Mouse (Mus musculus) T-helper 1 cell (primary cell): ENCODE data around the gene Rbbp8nl.

Experiments
- in situ Hi-C: fragments of 300-600 bp; cut with MboI, MseI; formaldehyde crosslinking; loops from one replicate; pipeline ENCODE4 v1.15.1; 2025; ENCODE audit warnings: high pct_unique_total_duplicates

Rbbp8nl gene

DNA sequence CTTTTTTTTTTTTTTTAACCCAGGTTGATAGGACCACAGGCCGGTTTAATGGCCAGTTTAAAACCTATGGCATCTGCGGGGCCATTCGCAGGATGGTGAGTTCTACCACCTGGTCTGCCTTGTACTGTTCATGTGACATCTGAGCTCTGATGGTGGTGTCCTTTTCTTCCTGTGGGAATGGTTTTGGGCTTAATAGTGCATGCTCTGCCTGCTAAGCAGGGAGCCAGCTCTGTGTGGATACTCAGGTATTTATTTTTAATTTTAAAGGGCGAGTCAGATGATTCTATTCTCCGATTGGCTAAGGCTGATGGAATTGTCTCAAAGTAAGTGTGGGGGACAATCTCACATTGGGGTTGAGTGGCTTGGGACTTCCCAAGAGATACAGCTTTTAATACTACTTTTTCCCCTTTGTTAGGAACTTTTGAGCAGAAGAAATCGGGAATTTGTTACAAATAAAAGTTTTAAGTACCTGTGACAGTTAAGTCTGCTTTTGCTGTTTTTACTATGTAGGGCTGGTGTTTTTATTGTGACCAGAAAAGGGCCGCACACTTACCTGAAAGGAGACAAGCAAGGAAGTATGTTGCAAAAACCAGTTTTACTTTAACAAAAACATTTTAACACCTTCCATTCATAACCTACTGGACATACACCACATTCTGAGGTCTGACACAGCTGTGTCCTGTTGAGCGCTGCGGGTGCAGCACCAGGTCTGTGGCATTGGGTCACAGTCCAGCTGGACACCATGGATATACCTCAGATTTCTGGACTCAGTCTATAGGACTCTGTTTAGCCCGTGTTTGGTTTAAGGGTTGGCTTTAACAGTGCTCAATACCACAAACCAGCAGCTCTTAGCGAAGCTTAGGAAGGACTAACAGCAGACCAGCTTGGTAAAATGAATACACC lies 31.5 kb downstream of the Rbbp8nl start:
- in situ Hi-C loops, result no loop called here

DNA sequence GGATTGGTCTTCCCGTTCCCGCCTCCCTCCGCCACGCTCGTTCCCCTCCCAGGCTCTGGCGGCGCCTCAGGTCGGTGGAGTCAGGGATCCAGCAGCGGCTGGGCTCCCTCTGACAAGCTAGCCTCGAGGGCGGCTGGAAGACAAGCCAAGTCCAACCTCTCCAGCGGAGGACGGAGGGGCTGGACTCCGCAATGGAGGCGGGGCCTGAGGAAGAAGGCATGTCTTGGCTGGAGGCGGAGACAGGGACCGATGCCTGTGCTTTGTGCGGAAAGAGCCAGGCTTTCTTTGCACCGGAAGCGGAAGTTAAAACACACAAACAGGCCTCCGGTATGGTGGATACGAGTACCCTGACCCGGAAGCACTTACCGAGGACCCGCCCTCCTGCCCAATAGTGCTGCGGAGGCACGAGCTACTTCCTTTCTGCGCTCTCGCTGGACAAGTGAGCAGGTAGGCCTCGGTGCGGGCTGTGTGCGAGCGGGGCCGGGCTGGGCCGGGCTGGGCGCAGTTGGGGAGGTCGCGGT lies 32.6 kb downstream of the Rbbp8nl start, which contains the start of gene Rps21:
Gene Rps21, plus strand, starts transcription at position 377 of the 521 bp plus-strand sequence.
- in situ Hi-C loops, result no loop called here

DNA sequence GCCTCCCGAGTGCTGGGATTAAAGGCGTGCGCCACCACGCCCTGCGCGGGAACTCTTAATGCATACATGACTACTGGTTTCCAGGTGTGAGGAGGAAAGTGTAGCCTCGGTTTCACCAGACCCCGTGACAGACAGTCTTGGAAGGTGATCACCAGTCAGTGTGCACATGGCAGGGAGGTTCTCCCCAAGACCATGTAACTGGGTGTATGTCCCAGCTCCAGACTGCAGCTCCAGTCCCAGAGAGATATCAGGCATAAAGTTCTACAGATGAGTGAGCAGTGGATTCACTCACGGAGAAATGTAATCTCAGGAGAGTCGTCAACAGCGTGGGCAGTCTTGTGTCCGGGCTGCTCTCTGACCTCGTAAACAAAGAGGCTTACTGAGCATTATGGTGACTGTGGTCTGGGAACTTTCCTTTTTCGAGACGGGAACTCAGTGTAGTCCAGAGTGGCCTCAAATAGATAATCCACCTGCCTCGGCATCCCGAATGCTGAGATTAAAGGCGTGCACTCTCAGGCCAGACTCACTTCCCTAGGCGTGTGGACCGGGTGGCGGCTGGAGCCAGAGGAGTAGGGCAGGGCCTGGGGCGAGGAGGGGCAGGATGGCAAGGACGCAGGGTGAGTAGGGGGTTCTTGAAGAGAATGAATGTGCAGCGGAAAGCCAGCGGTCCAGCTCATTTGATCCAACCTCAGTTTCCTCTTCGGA lies 33.2 kb downstream of the Rbbp8nl start:
- in situ Hi-C loops, result no loop called here

DNA sequence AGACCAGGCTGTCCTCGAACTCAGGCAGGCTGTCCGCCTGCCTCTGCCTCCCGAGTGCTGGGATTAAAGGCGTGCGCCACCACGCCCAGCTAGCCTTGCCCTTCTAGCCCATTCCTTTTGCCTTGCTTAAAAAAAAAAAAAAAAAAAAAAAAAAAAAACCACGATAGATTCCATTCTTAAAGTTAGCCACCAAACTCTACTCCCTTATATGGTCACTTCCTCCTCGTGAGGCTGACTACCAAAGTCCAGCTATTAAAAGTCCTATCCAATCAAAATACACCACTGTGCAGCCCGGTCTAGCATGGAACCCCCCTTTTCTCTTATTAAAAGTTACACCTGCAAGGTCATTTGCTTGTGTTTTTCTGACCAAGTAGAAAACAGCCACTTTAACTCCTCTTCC lies 34.0 kb downstream of the Rbbp8nl start:
- in situ Hi-C loops, result no loop called here

DNA sequence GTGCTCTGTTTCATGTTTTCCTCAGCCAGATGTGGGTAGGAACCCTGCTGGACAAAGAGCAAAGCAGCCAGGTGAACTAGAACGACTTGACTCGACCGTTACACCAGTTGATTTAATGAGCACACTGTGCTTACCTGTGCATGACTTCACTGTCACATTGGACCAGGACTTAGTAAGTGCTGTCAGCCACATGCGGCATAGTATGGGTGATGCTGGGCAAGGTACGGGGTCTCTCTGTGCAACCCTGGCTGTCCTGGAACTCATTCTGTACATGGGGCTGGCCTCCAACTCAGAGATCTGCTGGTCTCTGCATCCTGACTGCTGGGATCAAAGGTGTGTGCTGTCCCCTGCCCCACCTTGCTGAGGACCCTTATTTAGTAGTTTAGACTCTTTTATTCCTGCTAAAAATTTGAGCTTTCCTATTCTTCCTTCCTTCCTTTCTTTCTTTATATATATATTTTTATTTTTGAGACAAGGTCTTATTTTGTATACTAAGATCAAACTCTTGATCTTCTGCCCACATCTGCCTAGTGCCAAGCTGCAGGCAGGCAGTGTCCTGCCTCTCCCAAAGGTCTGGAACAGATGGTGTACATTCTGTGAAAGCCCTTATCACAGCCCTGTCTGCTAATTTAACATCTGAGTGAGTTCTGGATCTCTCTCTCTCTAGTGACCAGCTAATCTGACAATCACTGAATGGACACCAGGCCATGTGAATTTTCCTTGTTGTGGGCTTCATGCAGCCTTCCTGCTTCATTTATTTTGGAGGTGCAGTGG lies 35.1 kb downstream of the Rbbp8nl start:
- in situ Hi-C loops, result no loop called here

DNA sequence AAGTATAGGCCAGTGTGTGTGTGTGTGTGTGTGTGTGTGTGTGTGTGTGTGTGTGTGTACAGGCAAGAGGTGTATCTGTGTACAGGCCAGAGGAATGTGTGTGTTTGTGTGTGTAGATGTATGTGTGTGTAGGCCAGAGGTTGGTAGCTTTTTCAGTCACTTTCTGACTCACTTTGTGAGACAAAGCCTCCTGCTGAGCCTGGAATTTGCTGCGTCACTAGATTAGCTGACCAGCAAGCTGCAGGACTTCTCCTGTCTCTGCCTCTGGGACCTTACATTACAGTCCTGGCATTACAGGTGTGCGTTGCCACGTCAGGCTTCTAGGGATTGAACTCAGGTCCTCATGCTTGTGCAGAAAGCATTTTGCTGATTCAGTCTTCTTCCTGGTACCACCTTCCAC lies 37.8 kb downstream of the Rbbp8nl start:
- in situ Hi-C loops, result no loop called here

DNA sequence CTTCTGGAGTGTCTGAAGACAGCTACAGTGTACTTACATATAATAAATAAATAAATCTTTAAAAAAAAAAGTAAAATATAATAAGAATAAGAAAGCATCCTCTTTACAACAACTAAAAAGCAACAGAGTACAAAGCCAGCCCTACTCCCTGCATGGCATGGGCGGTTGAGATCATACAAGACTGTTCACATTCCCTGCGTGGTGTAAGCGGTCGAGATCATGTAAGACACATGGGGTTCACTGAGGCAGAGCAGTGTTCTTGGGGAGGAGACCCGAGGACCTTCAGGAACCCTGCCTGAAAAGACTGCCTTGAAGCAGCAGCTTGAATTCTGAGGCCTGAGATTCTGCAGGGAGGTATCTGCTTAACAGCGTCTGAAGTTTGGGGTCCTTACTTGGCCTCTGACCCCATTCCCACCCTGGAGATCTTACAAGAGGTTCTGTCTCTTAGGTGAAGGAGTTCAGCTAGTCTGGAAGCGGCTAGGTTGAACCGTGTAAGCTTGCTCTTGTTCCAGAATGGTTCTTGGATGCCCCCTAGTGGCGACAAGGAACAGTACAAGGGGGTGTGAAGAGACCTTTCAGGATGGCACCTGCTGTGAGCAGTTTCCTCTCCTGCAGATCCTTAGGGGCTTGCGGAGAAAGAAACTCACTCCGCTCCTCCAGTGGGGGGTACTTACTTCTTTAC lies 38.6 kb downstream of the Rbbp8nl start:
- in situ Hi-C loops, result no loop called here

DNA sequence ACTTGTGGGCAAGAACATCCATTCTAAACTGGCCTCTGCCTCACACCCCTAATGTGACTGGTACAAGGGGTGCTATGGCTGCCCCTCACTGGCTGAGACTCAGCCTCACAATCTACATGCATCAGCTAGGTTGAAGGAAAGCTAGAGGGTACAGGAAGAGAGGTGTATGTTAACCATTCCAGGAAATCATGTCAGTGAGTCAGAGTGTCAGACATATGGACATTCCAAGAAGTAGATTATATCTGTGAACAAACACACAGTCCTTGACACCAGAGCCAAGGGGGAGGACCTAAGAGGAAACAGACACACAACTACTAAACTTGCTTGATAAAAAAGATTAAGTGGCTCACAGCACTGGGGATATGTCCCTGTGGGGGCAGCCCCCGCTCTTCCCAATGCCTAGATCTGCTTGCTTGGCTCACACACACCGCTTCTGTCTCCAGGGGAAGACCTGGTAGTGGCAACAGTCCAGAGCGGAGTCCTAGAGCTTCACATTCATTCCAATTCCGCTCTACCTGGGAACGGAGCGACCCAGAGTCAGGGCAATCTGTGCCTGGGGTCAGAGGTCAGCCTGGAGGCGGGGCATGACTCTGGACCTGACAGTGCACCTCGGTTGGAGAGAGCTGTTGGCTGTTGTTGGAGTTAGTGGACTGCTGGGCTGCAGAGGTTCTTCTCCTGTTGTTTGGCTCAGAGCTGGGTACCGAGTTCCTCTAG lies 40.6 kb downstream of the Rbbp8nl start:
- in situ Hi-C loops, result no loop called here

DNA sequence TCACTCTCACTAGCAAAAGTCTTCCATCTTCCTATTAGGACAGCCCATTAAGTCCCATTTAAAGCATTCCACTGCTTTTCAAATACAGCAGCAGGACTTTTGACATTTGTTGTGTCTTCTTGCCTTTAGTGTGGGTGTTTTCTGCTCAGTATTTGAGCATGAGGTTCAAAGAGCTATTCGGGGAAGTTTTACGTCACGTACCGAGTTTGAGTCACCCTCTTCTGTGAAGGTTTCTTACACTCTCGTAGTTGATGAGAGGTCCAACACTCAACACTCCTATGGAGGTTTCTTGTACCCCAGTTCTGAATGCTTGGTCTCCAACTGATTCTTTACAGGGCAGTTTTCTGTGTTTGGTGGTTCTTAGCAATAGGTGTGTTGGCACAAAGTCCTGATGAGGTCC lies 41.8 kb downstream of the Rbbp8nl start:
- in situ Hi-C loops, result no loop called here

DNA sequence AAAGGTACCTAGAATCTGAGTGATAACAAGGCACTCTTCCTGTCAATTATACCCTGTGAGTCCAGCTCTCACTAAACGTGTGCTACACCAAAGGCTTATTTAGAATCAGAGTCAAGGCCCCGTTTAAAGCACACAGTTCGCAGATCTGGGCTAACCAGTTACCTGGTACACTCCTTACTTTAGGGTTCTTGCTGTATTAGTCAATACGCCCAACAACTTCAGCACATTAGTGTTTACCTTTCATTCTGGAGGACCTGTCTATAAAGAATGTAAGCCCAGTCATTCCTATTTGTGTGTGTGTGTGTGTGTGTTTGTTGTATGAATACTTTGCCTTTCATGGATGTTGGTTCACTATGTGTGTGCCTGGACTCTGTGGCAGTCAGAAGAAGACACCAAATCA lies 46.6 kb downstream of the Rbbp8nl start:
- in situ Hi-C loops, result loop anchor here (5.0 kb wide), 1 partner anchor 51 kb away; no protein-coding TSS in a partner anchor

DNA sequence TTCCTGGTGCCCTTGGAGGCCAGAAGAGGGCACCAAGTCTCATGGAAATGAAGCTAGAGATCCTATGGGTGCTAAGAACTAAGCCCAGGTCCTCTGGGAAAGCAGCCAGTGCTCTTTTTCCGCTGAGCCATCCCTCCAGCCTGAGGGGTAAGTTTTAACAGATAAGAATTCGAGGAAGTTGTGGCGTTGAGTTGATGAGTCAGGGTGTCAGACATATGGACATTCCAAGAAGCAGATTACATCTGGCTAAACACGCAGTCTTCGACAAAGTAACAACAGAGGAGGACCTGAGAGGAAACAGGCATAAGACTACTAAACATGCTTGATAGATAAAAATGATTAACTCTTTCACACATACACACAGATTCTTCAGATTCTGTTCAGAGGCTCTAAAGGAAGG lies 51.1 kb downstream of the Rbbp8nl start:
- in situ Hi-C loops, result no loop called here

DNA sequence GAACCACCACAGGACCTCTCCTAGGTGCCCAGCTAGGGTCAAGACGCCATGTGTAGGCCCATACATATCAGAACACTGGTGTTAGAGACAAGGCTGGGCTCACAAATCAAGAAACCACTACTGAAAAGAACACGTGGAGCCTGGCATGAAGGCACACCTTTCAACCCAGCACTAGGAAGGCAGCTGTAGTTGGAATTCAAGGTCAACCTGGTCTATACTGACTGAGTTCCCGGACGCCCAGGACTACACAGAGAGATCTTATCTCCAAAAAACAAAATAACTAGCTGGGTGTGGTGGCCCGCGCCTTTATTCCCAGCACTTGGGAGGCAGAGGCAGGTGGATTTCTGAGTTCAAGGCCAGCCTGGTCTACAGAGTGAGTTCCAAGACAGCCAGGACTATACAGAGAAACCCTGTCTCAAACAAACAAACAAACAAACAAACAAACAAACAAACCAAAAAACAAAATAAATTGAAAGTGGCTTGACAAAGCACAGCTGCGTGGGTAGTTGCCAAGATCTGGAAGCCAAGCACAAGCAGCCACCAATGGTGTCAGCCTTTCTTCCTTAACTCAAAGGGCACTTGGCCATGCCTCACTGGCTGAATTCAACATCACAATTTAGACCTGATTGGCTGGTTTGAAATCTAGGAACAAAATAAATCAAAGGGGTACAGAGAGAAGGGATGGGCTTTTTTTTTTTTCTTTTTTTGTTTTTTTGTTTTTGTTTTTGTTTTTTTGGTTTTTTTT lies 51.9 kb downstream of the Rbbp8nl start:
- in situ Hi-C loops, result no loop called here

DNA sequence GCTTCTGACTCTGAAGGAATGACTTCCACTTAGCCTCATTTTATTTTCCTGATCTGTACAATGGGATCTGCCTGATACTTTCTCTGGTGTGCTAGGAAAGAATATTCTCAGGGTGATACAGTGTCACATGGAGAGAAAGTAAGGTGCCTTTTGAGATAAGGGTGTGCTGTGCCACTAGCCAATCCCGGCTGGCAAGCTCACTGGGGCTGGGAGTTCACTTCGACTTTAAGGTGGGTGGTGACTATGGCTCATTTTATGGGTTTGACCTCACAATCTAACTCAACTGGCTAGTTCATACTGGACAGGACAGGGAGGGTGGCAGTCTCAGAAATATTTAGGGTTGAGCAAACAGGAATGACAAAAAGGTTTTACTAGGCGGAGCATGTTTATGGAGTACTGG lies 52.7 kb downstream of the Rbbp8nl start:
- in situ Hi-C loops, result no loop called here

DNA sequence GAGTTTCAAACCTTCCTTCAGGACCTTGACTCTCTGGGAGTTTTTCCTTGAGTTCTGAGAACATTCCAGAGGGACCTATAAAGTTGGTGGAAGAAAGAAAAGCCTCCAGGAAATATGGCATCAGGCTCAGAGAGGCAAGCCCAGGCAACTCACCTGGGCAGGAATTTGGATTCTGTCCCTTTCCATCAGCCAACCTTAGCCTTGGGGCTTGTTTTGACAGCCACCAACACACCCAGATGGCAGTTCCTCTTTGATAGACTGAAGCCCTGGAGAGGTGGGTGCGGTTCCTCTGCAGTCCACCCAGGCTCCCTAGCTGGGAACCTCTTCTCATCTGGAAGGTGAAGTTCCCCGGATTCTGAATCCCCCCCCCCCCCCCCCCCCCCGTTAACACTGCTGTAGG lies 53.2 kb downstream of the Rbbp8nl start:
- in situ Hi-C loops, result no loop called here

DNA sequence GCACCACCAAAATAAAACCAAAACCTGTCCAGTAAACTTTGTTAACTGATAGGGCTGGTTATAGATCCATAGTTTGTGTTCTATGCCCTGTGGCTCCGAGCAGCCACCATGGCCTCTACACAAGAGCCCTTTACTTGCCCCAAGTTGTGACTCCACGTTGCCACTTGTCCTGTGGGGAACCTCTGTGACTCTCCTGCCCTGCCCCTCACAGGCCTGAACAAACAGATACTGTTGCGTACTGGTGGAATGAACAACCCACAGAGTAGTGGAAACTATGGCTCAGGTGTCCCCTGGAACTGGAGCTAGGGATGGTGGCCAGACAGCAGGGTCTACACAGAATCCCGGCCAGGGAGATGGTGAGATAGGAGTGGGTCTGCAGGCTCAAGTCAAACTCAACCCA lies 53.9 kb downstream of the Rbbp8nl start:
- in situ Hi-C loops, result no loop called here

DNA sequence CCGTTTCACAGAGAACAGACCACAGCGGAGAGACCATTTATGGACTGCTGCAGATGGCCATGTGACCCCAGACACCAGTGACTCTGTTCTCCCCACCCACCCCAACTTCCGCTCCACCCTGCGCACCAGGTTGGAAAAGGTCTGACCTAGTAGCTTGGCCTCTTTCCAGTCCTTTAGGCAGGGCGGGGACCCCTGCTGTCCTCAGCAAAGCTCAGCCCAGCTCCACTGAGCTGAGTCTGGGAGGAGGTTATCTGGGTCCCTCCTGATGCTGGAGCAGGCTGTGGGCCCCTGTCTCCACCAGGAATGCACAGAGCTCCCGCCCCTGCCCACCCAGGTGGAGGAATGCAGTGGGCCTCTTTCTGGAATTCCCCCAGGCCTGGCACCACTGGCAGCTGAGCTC lies 54.7 kb downstream of the Rbbp8nl start:
- in situ Hi-C loops, result no loop called here

DNA sequence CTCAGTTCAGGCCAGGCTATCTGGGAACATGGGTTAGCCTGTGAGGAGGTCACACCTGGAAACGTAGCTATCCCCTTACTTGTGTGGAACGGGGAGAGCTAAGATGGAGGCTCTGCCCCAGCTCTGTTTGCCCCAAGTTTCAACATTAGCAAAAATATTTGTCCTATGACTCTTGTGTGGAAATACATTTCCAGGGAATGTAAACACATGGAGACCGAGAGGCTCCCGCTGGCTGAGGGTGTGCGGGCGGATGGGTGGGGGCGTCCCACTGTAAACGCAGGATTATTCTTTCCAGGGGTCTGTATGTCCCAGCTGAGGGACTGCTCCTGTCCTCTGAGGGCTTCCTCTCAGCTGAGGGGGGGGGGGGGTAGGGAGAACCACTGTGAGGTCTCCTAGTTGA lies 55.3 kb downstream of the Rbbp8nl start:
- in situ Hi-C loops, result no loop called here

DNA sequence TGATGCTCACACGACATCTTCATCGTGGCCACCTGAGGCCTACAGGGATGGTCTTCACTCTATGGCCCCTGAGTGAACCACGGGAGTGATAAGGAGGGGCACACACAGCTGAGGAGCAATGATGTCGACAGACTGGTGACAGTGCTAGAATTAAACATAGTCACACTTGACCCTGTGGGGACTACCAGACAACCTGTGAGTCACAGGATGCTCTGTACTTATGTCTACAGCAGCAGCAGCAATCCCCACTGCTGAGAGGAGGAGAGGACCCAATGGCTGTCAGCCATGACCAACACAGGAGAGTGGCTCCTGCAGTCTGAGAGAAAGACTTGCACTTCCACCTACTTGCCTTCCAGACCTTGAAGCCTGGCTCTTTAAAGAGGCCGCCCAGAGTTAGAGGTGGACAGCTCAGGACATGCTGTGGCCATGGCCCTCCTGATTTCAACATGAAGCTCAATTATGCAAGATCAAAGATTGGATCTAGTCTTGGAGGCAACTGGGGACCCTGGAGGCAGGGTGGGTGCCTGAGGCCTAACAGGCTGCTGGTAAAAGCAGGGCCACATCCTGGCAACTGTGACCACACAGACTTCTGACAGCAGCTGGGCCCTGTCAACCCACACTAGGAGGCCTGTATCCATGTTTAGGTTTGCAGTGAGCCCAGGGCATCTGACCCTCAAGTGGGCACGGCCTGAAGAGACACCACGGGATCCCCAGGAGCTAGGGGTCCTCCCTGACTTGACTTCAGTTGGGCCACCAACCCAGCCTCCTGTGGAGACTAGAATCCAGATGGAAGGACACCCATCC lies 56.4 kb downstream of the Rbbp8nl start:
- in situ Hi-C loops, result no loop called here

DNA sequence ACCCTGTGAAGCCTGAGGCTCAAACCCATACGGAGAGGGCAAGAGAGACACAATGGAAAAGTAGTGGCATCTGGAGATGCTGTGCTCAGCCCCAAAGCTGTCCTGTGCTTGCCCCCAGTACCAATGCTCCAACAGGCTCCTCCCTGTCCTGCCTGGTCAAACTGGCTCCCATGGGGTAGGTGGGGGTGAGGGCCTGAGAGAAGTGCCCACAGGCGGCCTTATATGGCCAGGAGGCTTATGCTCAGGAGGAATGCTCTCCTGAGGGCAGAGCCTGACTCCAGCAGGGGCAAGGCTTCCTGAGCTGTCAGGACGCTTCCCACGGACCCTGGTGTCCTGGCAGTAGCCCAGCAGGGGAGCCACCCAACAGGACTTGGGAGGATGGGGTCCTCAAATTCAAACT lies 59.2 kb downstream of the Rbbp8nl start:
- in situ Hi-C loops, result no loop called here
